Mouse (Mus musculus) ES-Bruce4 (cell line): ENCODE measurements around the gene Fmo2. TPM values are rescaled to one million over a fixed set of nuclear protein-coding genes. Genes with fewer than 3 reads are reported as not detected.

ENCODE experiments used
- H3K27ac ChIP-seq: 2 replicates; pipeline ENCODE4 v1.5.1; 2012; ENCODE audit warnings: low read length, inconsistent platforms; ENCODE audit not compliant: insufficient read depth
- H3K27me3 ChIP-seq: 2 replicates; pipeline ENCODE4 v1.6.1; 2012; ENCODE audit warnings: mild to moderate bottlenecking, low read length, inconsistent platforms; ENCODE audit not compliant: control insufficient read depth, poor library complexity, insufficient read depth, severe bottlenecking
- H3K36me3 ChIP-seq: 2 replicates; pipeline ENCODE4 v1.6.1; 2012; ENCODE audit warnings: inconsistent platforms, mild to moderate bottlenecking, low read length, moderate library complexity; ENCODE audit not compliant: control insufficient read depth, poor library complexity, insufficient read depth, severe bottlenecking
- H3K4me1 ChIP-seq: one replicate; pipeline ENCODE4 v1.8.1; 2011; ENCODE audit warnings: low read length; ENCODE audit not compliant: control insufficient read depth, insufficient read depth
- H3K4me3 ChIP-seq: 2 replicates; pipeline ENCODE4 v1.5.1; 2011; ENCODE audit warnings: low read depth, mild to moderate bottlenecking, low read length
- H3K9ac ChIP-seq: 2 replicates; pipeline ENCODE4 v1.6.1; 2012; ENCODE audit warnings: low read depth, mild to moderate bottlenecking, inconsistent platforms; ENCODE audit not compliant: poor library complexity, severe bottlenecking
- H3K9me3 ChIP-seq: replicated peaks from 2 replicates; pipeline ENCODE4 v1.6.1; 2012; ENCODE audit warnings: mild to moderate bottlenecking, low read length, inconsistent platforms; ENCODE audit not compliant: control insufficient read depth, poor library complexity, insufficient read depth, severe bottlenecking
- CTCF ChIP-seq: IDR thresholded peaks from one replicate; pipeline ENCODE4 v1.8.1; 2011; ENCODE audit warnings: low read depth, low read length
- EP300 ChIP-seq: IDR thresholded peaks from 2 replicates; pipeline ENCODE4 v1.6.1; 2011; ENCODE audit warnings: low read depth, low read length; ENCODE audit not compliant: insufficient read depth
- POLR2A ChIP-seq: IDR thresholded peaks from one replicate; pipeline ENCODE4 v1.8.1; 2011; ENCODE audit warnings: low read length; ENCODE audit not compliant: insufficient read depth
- polyA plus RNA-seq: library from polyadenylated mRNA; stranded (reverse); fragments of >200 nt; gene quantifications from 2 replicates; pipeline ENCODE4 v1.2.4, GENCODE M21; 2011; ENCODE audit warnings: low read depth; ENCODE audit not compliant: missing spikeins, insufficient read depth, insufficient read length

The Fmo2 gene
- polyA plus RNA-seq, 1 experiment, result not detected

DNA sequence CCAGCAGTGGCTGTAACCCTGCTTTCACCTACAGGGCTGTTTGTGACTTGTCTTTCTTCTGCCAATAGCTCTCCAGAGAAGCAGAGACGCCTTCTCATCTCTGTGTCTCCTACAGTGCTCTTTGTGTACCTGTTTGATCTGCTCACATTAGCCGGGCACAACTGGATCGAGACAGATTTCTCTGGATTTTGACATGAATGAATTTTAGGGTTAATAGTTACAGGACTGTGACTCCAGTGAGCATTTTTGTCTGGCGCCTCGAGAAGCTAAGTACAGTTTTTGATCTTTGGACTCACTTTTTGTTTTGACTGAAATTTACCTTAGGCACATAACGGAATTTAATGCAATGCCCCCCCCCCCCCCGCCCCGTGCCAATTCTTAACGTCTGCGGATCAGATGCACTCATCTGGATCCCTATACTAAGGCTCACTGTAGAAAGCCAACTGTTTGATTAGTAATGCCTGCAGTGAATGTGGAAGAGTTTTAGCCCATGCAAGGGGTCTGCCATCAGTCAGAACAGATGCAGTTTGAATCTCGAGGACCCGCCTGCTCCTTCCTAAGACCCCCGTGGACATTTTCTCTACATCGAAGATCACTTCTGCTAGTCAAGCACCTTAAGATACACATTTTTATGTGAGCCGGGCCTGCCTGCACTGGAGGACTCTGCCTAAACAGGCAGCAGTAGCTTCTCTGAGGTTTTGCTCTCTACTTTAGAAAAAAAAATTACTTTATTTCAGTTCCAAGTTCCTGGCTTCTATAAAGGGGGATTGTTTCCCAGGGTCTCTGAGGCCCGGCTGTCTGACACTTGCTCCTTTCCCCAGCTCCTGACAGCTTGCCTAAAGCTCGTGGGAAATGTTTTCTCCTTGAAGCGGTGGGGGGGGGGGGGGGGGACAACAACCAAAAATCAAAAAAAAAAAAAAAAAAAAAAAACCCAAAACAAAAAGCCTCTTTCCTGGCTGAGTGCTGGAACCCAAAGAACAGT, 40.5 kb downstream of the Fmo2 start:
- Histone ChIP-seq H3K27me3 (no peaks in the 10 kb centered on the region; the same call in 1 of the 2 replicates), H3K9me3 (0 out of 2 replicates have a peak, but pooled peaks cover 4% of the 10 kb centered on the region), H3K27ac (no peak overlapping the region), H3K4me3 (no peak overlapping the region), H3K4me1 (no peaks in the 10 kb centered on the region), H3K36me3 (no peaks in the 10 kb centered on the region), H3K9ac (no peak overlapping the region)
- TF ChIP-seq POLR2A, result no peak

DNA sequence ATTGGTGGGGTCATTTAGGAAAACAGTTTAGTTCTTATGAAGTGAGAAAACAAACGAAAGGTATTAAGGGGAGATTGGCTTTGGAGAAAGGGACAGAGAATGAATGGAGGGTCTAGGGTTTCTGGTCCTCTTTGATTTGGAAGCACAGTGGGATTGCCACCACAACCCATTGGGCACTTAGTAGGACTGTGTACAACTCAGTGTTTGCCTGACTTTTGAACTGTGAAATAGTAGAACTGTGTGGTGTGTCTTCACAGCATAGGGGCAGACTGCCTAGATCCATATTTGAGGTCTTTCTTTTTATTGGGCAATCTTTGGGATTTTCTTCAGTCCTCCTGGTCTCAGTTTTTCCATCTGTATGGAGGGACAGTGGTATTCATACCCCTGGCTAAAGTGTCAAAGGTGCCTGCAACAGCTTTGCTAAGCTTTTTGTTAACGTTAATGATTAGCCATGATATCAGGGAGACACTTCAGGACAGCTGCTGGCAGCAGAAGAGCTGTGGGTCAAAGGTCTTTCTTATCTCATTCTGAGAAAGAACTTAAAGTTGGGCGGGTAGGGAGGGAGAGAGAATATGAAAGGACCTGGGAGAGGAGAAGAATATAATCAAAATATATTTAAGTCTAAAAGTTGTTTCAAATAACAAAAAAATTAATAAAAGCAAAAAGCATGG, 44.6 kb downstream of the Fmo2 start:
- 0 out of 2 replicates have a peak, but pooled peaks cover 4% of the 10 kb centered on the region for H3K9me3 ChIP-seq
- no peak overlapping the region for H3K9ac ChIP-seq
- no peaks in the 10 kb centered on the region for H3K36me3 ChIP-seq
- no peak overlapping the region for H3K4me3 ChIP-seq
- H3K27ac ChIP-seq, result no peak overlapping the region
- no peaks in the 10 kb centered on the region for H3K27me3 ChIP-seq
- no peaks in the 10 kb centered on the region for H3K4me1 ChIP-seq
- TF ChIP-seq EP300 (no peak), POLR2A (no peak), CTCF (no peak)

DNA sequence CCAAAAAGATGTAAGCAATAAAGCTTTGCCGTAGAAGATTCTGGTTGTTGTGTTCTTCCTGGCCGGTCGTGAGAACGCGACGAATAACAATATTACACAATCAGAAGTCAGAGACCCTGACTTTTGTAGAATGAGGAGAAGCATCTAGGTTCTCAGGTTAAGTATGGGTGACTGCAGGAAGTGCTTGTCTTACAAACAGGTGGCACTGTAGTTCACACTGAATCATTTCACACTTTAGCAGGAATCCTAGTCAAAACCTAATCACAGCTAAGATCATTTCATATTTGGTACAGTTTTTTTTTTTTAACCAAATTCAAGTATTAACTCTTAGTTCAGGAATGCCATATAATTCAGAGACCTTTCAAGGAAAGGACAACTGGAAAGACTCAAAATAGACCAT, 51.0 kb downstream of the Fmo2 start:
- Histone ChIP-seq H3K36me3 (no peaks in the 10 kb centered on the region), H3K4me1 (no peaks in the 10 kb centered on the region)
- TF ChIP-seq POLR2A, result no peak
- no peak for TF ChIP-seq CTCF
- no peak for TF ChIP-seq EP300

DNA sequence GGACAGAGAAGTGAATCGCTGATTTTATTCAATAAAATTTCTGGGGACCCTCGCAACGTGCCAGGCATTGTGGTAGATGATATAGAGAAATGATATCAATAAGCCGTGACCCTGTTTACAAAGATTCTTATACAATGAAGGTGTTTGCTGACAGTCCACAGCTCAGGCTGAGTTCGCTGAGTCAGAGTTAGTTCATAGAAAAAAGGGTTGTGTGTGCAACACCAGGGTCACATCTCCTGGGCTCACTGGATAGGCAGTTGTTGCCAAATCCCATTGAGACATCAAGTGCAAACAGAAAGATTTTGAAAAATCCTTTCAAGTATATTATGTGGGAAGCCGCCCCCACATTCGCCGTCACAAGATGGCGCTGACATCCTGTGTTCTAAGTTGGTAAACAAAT, 58.3 kb downstream of the Fmo2 start:
- Histone ChIP-seq H3K4me1 (no peaks in the 10 kb centered on the region), H3K9ac (no peak overlapping the region), H3K36me3 (no peaks in the 10 kb centered on the region), H3K27me3 (no peaks in the 10 kb centered on the region), H3K27ac (no peak overlapping the region), H3K9me3 (peaks cover 12% of the 10 kb centered on the region), H3K4me3 (no peak overlapping the region)
- TF ChIP-seq EP300, result no peak
- no peak for TF ChIP-seq CTCF
- TF ChIP-seq POLR2A, result no peak

More for the DNA sequence above, 51.0 kb downstream of the Fmo2 start:
- no peaks in the 10 kb centered on the region for H3K9me3 ChIP-seq
- H3K27ac ChIP-seq, result no peak overlapping the region
- no peak overlapping the region for H3K9ac ChIP-seq
- no peaks in the 10 kb centered on the region for H3K27me3 ChIP-seq
- no peak overlapping the region for H3K4me3 ChIP-seq

DNA sequence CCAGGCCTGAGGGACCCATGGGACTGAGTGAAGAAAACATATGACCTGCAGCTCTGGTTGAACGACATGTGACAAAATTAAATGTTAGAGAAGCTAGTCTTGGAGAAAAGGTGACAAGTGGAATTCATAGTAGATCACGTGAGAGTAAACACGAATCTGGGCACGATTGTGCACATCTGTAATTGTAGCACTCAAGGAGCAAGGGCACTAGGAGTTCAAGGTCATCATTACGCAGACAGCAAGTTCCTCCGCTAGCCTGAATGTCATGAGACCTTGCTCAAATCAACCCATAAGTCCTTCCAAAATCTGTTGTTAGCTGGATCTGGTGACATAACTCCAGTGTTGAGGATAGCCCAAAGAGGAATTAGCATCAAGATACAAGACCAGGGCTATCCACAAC, 59.5 kb downstream of the Fmo2 start:
- Histone ChIP-seq H3K27me3 (no peaks in the 10 kb centered on the region), H3K9me3 (peaks cover 12% of the 10 kb centered on the region), H3K36me3 (no peaks in the 10 kb centered on the region), H3K27ac (no peak overlapping the region), H3K4me1 (no peaks in the 10 kb centered on the region), H3K4me3 (no peak overlapping the region), H3K9ac (no peak overlapping the region)
- TF ChIP-seq CTCF (no peak), EP300 (no peak), POLR2A (no peak)

DNA sequence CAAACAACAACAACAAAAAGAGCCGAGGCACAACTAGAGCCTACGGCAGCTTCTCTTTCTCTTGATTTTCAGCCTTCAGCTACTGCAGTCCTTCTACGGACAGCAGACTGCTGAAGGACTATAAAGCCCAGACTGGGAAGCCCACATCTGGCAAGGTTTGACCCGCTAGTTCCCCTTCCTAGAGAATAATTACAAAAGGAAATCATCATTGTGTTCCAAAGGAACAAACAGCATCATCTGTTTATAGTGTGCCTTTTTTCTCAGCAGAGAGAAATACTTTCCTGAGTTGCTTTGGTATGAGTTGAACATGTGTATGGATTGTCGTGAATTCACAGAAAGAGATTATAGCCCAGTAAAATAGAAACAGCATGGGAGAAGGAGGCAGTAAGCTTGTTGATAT, 64.2 kb downstream of the Fmo2 start:
- TF ChIP-seq POLR2A (no peak), CTCF (no peak), EP300 (no peak)

More for the DNA sequence above, 64.2 kb downstream of the Fmo2 start:
- H3K36me3 ChIP-seq, result no peaks in the 10 kb centered on the region
- no peaks in the 10 kb centered on the region for H3K4me1 ChIP-seq
- H3K27me3 ChIP-seq, result no peaks in the 10 kb centered on the region
- no peak overlapping the region for H3K9ac ChIP-seq
- H3K4me3 ChIP-seq, result no peak overlapping the region
- peaks cover 4% of the 10 kb centered on the region; the same call in 1 of the 2 replicates for H3K9me3 ChIP-seq
- H3K27ac ChIP-seq, result no peak overlapping the region
